Mouse (Mus musculus) kidney, postnatal 10 days (tissue): ENCODE data around the gene Mog.
A peak's percentile ranks its signal among the peaks of the same experiment; 100 is the strongest.

Experiments
- DNase-seq: peaks from one replicate; pipeline ENCODE4 v3.0.0; 2021; ENCODE audit warnings: mixed read lengths

Mog gene

GRCm38 (mm10) chr17:37022628-37023576 lies at the start of gene Mog:
Gene Mog (minus strand): TSS chr17:37023398.
- no peak for DNase-seq

GRCm38 (mm10) chr17:37072730-37073276 lies 49.6 kb upstream of the Mog start:
- no peak for DNase-seq

GRCm38 (mm10) chr17:37072080-37072729 lies 49.0 kb upstream of the Mog start:
- no peak for DNase-seq

- DNase-seq: no peak
Measured at GRCm38 (mm10) chr17:37070121-37070520, 46.9 kb upstream of the Mog start.

- DNase-seq: no peak
Measured at GRCm38 (mm10) chr17:37067861-37068260, 44.7 kb upstream of the Mog start.

- DNase-seq: no peak
Measured at GRCm38 (mm10) chr17:37065993-37066392, 42.8 kb upstream of the Mog start.

- DNase-seq: no peak
Measured at GRCm38 (mm10) chr17:37063686-37064495, 40.7 kb upstream of the Mog start.

GRCm38 (mm10) chr17:37063063-37063462 lies 39.9 kb upstream of the Mog start:
- DNase-seq: no peak

GRCm38 (mm10) chr17:37062101-37062641 lies 39.0 kb upstream of the Mog start:
- DNase-seq: no peak

GRCm38 (mm10) chr17:37061435-37061834 lies 38.2 kb upstream of the Mog start:
- DNase-seq: no peak

- no peak for DNase-seq
Measured at GRCm38 (mm10) chr17:37056957-37057356, 33.8 kb upstream of the Mog start.

GRCm38 (mm10) chr17:37051745-37052144 lies 28.5 kb upstream of the Mog start:
- no peak for DNase-seq

- peak; percentile 22 for DNase-seq
Measured at GRCm38 (mm10) chr17:37050876-37051275, 27.7 kb upstream of the Mog start.

- DNase-seq: peak; percentile 89
Measured at GRCm38 (mm10) chr17:37050399-37050798, 27.2 kb upstream of the Mog start.

GRCm38 (mm10) chr17:37049570-37050310 lies 26.5 kb upstream of the Mog start:
- DNase-seq: peak; percentile 80

- peak; percentile 14 for DNase-seq
Measured at GRCm38 (mm10) chr17:37048383-37048782, 25.2 kb upstream of the Mog start.

GRCm38 (mm10) chr17:37047981-37048380 lies 24.8 kb upstream of the Mog start:
- DNase-seq: no peak

- DNase-seq: no peak
Measured at GRCm38 (mm10) chr17:37047332-37047976, 24.3 kb upstream of the Mog start.

- peak; percentile 83 for DNase-seq
Measured at GRCm38 (mm10) chr17:37046312-37047112, 23.3 kb upstream of the Mog start.

GRCm38 (mm10) chr17:37045611-37046311 lies 22.6 kb upstream of the Mog start, which contains the start of gene Gabbr1:
Gene Gabbr1 (plus strand): TSS chr17:37045966.
- DNase-seq: peak; percentile 90
